Mouse (Mus musculus) neural tube, embryonic 14.5 days (tissue): ENCODE measurements around the gene Gm20388. TPM values are rescaled to one million over a fixed set of nuclear protein-coding genes. Genes with fewer than 3 reads are reported as not detected.

Source experiments
- ATAC-seq: fragments of 200-750 bp; cut with Nextera tagmentation; 2 replicates; pipeline ENCODE4 v1.8.0; 2017; ENCODE audit warnings: low read depth, mild to moderate bottlenecking, moderate TSS enrichment, moderate library complexity
- H3K27ac ChIP-seq: fragments of 300-500 bp; sonication (generic); 2 replicates; pipeline ENCODE4 v1.5.1; 2014; ENCODE audit warnings: low read depth, mild to moderate bottlenecking, control low read depth, low read length, moderate library complexity, mixed read lengths
- H3K27me3 ChIP-seq: fragments of 300-500 bp; sonication (generic); 2 replicates; pipeline ENCODE4 v1.6.1; 2014; ENCODE audit warnings: low read length; ENCODE audit not compliant: control insufficient read depth, insufficient read depth
- H3K36me3 ChIP-seq: fragments of 300-500 bp; sonication (generic); 2 replicates; pipeline ENCODE4 v1.6.1; 2014; ENCODE audit warnings: low read length, mixed read lengths; ENCODE audit not compliant: control insufficient read depth, insufficient read depth
- H3K4me1 ChIP-seq: fragments of 300-500 bp; sonication (generic); 2 replicates; pipeline ENCODE4 v1.6.1; 2014; ENCODE audit warnings: low read length; ENCODE audit not compliant: control insufficient read depth, insufficient read depth
- H3K4me2 ChIP-seq: fragments of 300-500 bp; sonication (generic); 2 replicates; pipeline ENCODE4 v1.6.1; 2014; ENCODE audit warnings: mild to moderate bottlenecking, low read depth, low read length, control low read depth
- H3K4me3 ChIP-seq: fragments of 300-500 bp; sonication (generic); 2 replicates; pipeline ENCODE4 v1.5.1; 2014; ENCODE audit warnings: low read depth, low read length, control low read depth, mixed read lengths
- H3K9ac ChIP-seq: fragments of 300-500 bp; sonication (generic); replicated peaks from 2 replicates; pipeline ENCODE4 v1.6.1; 2014; ENCODE audit warnings: low read depth, mild to moderate bottlenecking, control low read depth, low read length, mixed read lengths
- H3K9me3 ChIP-seq: fragments of 300-500 bp; sonication (generic); 2 replicates; pipeline ENCODE4 v1.6.1; 2016; ENCODE audit warnings: low read length; ENCODE audit not compliant: control insufficient read depth
- WGBS: fragments of 180-500 bp; shearing (Covaris S2); extraction: QIAGEN DNeasy Blood & Tissue Kit; methylation state at CpG from one replicate; pipeline ENCODE4 v1.1.7; 2014; 5-methylcytosine and 5-hydroxymethylcytosine counted together
- polyA plus RNA-seq: library from polyadenylated mRNA; unstranded; fragments of >200 nt; fragmentation: Nextera tagmentation; extraction: Ambion mirVana; gene quantifications from 2 replicates; pipeline ENCODE4 v1.2.1, GENCODE M21; 2014

Gm20388 gene
- polyA plus RNA-seq, 1 experiment from 2014 or later: 10.3 TPM

- Histone ChIP-seq H3K4me2 (no peak overlapping the region), H3K9me3 (no peaks in the 10 kb centered on the region), H3K4me3 (no peak overlapping the region), H3K9ac (no peak overlapping the region), H3K36me3 (no peaks in the 10 kb centered on the region), H3K4me1 (0 out of 2 replicates have a peak, but pooled peaks cover 4% of the 10 kb centered on the region), H3K27ac (no peak overlapping the region), H3K27me3 (no peaks in the 10 kb centered on the region)
- WGBS: 82% methylated on average over 6 of the region's 6 CpGs
- no peak for ATAC-seq
Measured at GRCm38 (mm10) chr8:122245161-122245560, 2334.5 kb downstream of the Gm20388 start.

DNA sequence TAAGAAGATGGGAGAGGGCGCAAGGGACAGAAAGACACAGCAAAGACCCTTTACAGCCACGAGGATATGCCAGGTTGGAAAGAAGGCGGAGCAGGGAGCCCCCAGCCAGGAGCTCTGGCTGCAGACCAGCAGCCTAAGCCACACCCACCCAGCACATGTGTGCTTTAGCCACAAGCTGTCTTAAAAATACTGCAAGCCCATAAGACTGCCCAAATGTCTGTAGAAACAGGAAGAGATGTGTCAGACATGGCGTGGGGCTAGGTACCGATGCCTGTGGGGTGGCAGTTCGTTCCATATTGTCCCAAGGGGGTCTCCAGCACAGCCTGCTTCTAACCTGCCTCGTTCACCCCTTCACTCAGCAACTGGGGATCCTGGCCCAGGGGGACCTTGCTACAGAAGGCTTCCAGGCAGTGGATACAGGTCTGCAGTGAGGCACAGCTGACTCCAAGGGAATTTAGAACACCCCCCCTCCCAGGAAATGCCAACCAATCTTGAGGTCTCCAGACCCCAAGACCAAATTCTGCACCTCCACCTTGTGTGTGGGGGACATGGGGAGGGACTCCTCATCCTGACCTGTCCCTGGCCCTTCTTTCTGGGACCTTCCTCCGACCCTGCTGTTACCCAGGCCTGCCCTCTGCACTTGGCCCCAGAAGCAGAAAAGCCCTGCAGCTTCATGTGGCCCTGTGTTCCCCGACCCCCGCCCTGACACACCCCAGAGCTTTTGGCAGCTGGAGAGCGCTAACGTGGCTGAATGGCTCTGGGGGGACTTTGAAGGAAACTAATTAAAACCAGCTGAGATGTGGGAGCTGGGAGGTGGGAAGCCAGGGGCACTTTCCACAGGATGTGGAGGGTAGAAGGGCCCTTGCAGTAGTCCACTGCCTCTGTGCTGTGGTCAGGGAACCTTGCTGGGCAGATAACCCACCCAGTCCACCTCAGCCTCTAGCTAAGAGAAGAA is 2335.9 kb downstream of the Gm20388 start:
- H3K27me3 ChIP-seq: no peaks in the 10 kb centered on the region
- no peak overlapping the region for H3K9ac ChIP-seq
- ATAC-seq: no peak
- no peaks in the 10 kb centered on the region for H3K9me3 ChIP-seq
- no peak overlapping the region for H3K4me2 ChIP-seq
- H3K4me3 ChIP-seq: no peak overlapping the region
- no peaks in the 10 kb centered on the region for H3K36me3 ChIP-seq
- WGBS: 47% methylated on average over 12 of the region's 12 CpGs
- 0 out of 2 replicates have a peak, but pooled peaks cover 4% of the 10 kb centered on the region for H3K4me1 ChIP-seq
- no peak overlapping the region; the same call in 1 of the 2 replicates for H3K27ac ChIP-seq

DNA sequence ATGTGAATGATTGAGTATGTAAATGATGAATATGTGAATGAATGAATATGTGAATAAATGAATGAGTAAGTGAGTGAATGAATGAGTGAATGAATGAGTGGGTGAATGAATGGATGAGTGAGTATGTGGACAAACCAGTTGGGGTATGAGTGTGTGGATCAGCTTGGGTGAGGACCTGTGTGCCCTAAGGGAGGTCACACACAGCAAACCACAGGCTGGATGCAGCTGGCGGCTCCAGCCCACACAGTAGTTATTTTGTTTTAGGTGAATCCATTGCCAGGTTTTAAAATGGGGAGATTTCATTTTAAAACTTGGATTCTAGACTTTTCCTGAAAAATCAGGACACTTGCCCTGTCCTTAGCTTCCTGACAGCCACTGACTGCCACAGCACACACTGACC is 2341.1 kb downstream of the Gm20388 start:
- no peaks in the 10 kb centered on the region for H3K36me3 ChIP-seq
- H3K4me3 ChIP-seq: no peak overlapping the region
- H3K9me3 ChIP-seq: no peaks in the 10 kb centered on the region
- no peak overlapping the region for H3K4me2 ChIP-seq
- no peak overlapping the region for H3K9ac ChIP-seq
- 0 out of 2 replicates have a peak, but pooled peaks cover 3% of the 10 kb centered on the region for H3K4me1 ChIP-seq
- WGBS: 75% methylated on average over 1 of the region's 1 CpGs
- no peaks in the 10 kb centered on the region for H3K27me3 ChIP-seq
- ATAC-seq: no peak
- no peak overlapping the region for H3K27ac ChIP-seq

- Histone ChIP-seq H3K36me3 (no peaks in the 10 kb centered on the region), H3K4me3 (no peak overlapping the region), H3K27ac (no peak overlapping the region), H3K4me1 (no peaks in the 10 kb centered on the region), H3K9ac (no peak overlapping the region), H3K27me3 (no peaks in the 10 kb centered on the region), H3K9me3 (no peaks in the 10 kb centered on the region), H3K4me2 (no peak overlapping the region)
- 60% methylated on average over 5 of the region's 5 CpGs for WGBS
- ATAC-seq: no peak
Measured at GRCm38 (mm10) chr8:122252366-122252765, 2341.7 kb downstream of the Gm20388 start.

- no peaks in the 10 kb centered on the region for H3K9me3 ChIP-seq
- no peak overlapping the region for H3K4me2 ChIP-seq
- H3K4me1 ChIP-seq: no peaks in the 10 kb centered on the region
- H3K27me3 ChIP-seq: no peaks in the 10 kb centered on the region
- H3K36me3 ChIP-seq: no peaks in the 10 kb centered on the region
- WGBS: 73% methylated on average over 2 of the region's 2 CpGs
- no peak for ATAC-seq
- no peak overlapping the region for H3K9ac ChIP-seq
- H3K27ac ChIP-seq: no peak overlapping the region
- H3K4me3 ChIP-seq: no peak overlapping the region
Measured at GRCm38 (mm10) chr8:122259351-122259750, 2348.7 kb downstream of the Gm20388 start.

DNA sequence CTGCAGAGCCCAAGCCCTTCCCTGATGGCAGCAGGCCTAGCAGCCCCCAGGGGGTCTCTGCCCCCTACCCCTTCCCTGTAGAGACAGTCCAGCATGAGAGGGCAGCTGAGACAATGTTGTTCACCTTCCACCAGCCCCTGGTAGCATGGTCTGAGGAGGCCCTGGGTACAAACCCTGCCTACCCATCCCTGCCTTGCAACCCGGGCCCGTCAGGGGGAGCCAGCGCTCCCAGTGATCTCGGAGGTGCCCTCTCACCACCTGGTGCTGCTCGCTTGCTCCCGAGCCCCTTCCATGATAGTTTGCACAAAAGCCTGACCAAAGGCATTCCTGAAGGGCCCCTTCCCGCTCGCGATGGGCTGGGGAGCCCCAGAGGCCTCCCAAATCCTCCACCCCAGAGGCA is 2350.1 kb downstream of the Gm20388 start:
- no peak overlapping the region for H3K4me2 ChIP-seq
- no peaks in the 10 kb centered on the region for H3K9me3 ChIP-seq
- H3K27ac ChIP-seq: no peak overlapping the region
- H3K4me1 ChIP-seq: no peaks in the 10 kb centered on the region
- WGBS: 58% methylated on average over 9 of the region's 9 CpGs
- ATAC-seq: no peak
- H3K9ac ChIP-seq: no peak overlapping the region
- no peak overlapping the region for H3K4me3 ChIP-seq
- no peaks in the 10 kb centered on the region for H3K27me3 ChIP-seq
- H3K36me3 ChIP-seq: no peaks in the 10 kb centered on the region

DNA sequence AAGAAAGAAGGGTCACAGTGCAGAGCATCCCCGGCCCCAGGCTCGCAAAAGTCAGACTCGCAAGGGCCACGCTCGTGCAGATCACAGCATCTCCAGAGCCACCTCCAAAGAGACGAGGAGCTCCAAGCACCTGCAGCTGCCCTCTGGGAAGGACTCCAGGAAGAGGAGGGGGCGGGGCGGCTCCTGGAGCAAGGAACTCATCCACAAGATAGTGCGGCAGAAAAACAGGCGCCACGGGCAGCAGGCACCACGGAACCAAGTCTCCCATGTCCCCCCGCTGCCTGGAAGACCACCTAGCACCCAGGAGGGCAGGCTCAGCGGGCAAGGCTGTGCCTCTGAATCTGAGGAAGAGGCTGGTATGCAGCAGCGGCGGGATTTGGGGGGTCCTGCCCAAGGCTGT is 2352.2 kb downstream of the Gm20388 start:
- no peaks in the 10 kb centered on the region for H3K27me3 ChIP-seq
- H3K9me3 ChIP-seq: no peaks in the 10 kb centered on the region
- H3K27ac ChIP-seq: no peak overlapping the region
- no peak overlapping the region for H3K4me3 ChIP-seq
- no peak overlapping the region for H3K4me2 ChIP-seq
- no peaks in the 10 kb centered on the region for H3K36me3 ChIP-seq
- 74% methylated on average over 16 of the region's 16 CpGs for WGBS
- H3K9ac ChIP-seq: no peak overlapping the region
- no peaks in the 10 kb centered on the region for H3K4me1 ChIP-seq
- no peak for ATAC-seq

GRCm38 (mm10) chr8:122264243-122264642 is 2353.6 kb downstream of the Gm20388 start:
- no peak for ATAC-seq
- Histone ChIP-seq H3K9ac (no peak overlapping the region), H3K4me1 (0 out of 2 replicates have a peak, but pooled peaks cover 3% of the 10 kb centered on the region), H3K4me3 (no peak overlapping the region), H3K4me2 (no peak overlapping the region), H3K27me3 (no peaks in the 10 kb centered on the region), H3K27ac (no peak overlapping the region), H3K36me3 (no peaks in the 10 kb centered on the region), H3K9me3 (no peaks in the 10 kb centered on the region)
- WGBS: 26% methylated on average over 9 of the region's 9 CpGs

DNA sequence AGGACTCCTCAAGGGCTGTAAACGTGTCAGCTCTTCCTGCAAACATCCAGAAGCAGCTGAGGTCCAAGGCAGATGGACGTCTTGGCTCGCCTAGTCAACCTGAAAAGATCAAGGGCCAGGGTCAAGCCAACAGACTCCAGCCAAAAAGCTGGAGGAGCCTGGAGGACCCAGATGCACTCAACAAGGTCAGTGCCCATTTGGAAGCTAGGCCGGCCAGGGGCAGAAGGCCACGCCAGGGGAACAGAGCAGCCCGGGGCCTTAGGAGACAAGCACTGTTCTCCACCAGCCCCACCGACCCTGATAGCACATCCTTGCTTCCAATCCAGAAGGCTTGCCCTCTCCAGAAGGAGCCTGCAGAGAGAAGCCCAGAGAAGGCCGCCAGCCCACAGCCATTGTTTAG is 2354.9 kb downstream of the Gm20388 start:
- Histone ChIP-seq H3K27ac (no peak overlapping the region), H3K4me1 (0 out of 2 replicates have a peak, but pooled peaks cover 3% of the 10 kb centered on the region), H3K9ac (no peak overlapping the region), H3K27me3 (no peaks in the 10 kb centered on the region), H3K4me3 (no peak overlapping the region), H3K9me3 (no peaks in the 10 kb centered on the region), H3K36me3 (no peaks in the 10 kb centered on the region), H3K4me2 (no peak overlapping the region)
- WGBS: 85% methylated on average over 8 of the region's 8 CpGs
- ATAC-seq: no peak
